Mouse (Mus musculus): ENCODE measurements at regions not wholly inside any gene's neighbourhood (a gene's known extent, or its start where the extent isn't known, plus 50 kb on each side); places are given as distances from the start of the nearest gene placed in this dataset.
"Not testable (repeated sequence)": the region's sequence is repeated elsewhere in the genome, so short reads cannot be mapped to it uniquely, and the experiment has no call there.

- intact Hi-C loops (cut with DNase I) = no loop called here
- no peak for DNase-seq (ENCODE audit: extremely low spot score in 1 of 2, low spot score in 2 of 2)
These were observed 811.6 kb upstream of the 4930444P10Rik start for GRCm38 (mm10) chr1:16904690-16905089.

GRCm38 (mm10) chr1:16868383-16868782 is 775.3 kb upstream of the 4930444P10Rik start:
- DNase-seq (ENCODE audit: extremely low spot score in 1 of 2, low spot score in 2 of 2); intact Hi-C loops (cut with DNase I): not testable (repeated sequence)

GRCm38 (mm10) chr1:16867086-16867835 is 774.1 kb upstream of the 4930444P10Rik start:
- DNase-seq (ENCODE audit: extremely low spot score in 1 of 2, low spot score in 2 of 2); intact Hi-C loops (cut with DNase I): not testable (repeated sequence)

GRCm38 (mm10) chr1:16837111-16837510 is 744.0 kb upstream of the 4930444P10Rik start:
- intact Hi-C loops (cut with DNase I) = no loop called here
- DNase-seq (ENCODE audit: extremely low spot score in 1 of 2, low spot score in 2 of 2) = no peak

- DNase-seq (ENCODE audit: extremely low spot score in 1 of 2, low spot score in 2 of 2); intact Hi-C loops (cut with DNase I): not testable (repeated sequence)
These were observed 731.6 kb upstream of the 4930444P10Rik start for GRCm38 (mm10) chr1:16824709-16825108.

GRCm38 (mm10) chr1:16824057-16824456 is 730.9 kb upstream of the 4930444P10Rik start:
- intact Hi-C loops (cut with DNase I) = no loop called here
- no peak for DNase-seq (ENCODE audit: extremely low spot score in 1 of 2, low spot score in 2 of 2)

GRCm38 (mm10) chr1:16821186-16821585 is 728.1 kb upstream of the 4930444P10Rik start:
- DNase-seq (ENCODE audit: extremely low spot score in 1 of 2, low spot score in 2 of 2) = no peak
- intact Hi-C loops (cut with DNase I) = no loop called here

- DNase-seq (ENCODE audit: extremely low spot score in 1 of 2, low spot score in 2 of 2) = no peak
- intact Hi-C loops (cut with DNase I) = no loop called here
These were observed 723.4 kb upstream of the 4930444P10Rik start for GRCm38 (mm10) chr1:16816572-16816971.

- intact Hi-C loops (cut with DNase I) = no loop called here
- no peak for DNase-seq (ENCODE audit: extremely low spot score in 1 of 2, low spot score in 2 of 2)
These were observed 722.6 kb upstream of the 4930444P10Rik start for GRCm38 (mm10) chr1:16815731-16816130.

- intact Hi-C loops (cut with DNase I) = no loop called here
- DNase-seq (ENCODE audit: extremely low spot score in 1 of 2, low spot score in 2 of 2) = peak in 1 of 2 experiments; percentile 25
These were observed 716.4 kb upstream of the 4930444P10Rik start for GRCm38 (mm10) chr1:16809370-16810150.

GRCm38 (mm10) chr1:16798292-16798691 is 705.2 kb upstream of the 4930444P10Rik start:
- DNase-seq (ENCODE audit: extremely low spot score in 1 of 2, low spot score in 2 of 2) = peak; percentile 59 to 83
- intact Hi-C loops (cut with DNase I) = loop anchor here (5.0 kb wide), 1 partner anchor 324 kb away; no protein-coding TSS in a partner anchor

- intact Hi-C loops (cut with DNase I) = loop anchor here (5.0 kb wide), 1 partner anchor 326 kb away; no protein-coding TSS in a partner anchor
- no peak for DNase-seq (ENCODE audit: extremely low spot score in 1 of 2, low spot score in 2 of 2)
These were observed 703.3 kb upstream of the 4930444P10Rik start for GRCm38 (mm10) chr1:16796449-16796848.

GRCm38 (mm10) chr1:16790733-16791309 is 697.7 kb upstream of the 4930444P10Rik start:
- intact Hi-C loops (cut with DNase I) = no loop called here

GRCm38 (mm10) chr1:16779791-16780190 is 686.7 kb upstream of the 4930444P10Rik start:
- intact Hi-C loops (cut with DNase I) = no loop called here
- DNase-seq (ENCODE audit: extremely low spot score in 1 of 2, low spot score in 2 of 2) = no peak

More at GRCm38 (mm10) chr1:16790733-16791309, 697.7 kb upstream of the 4930444P10Rik start:
- DNase-seq (ENCODE audit: extremely low spot score in 1 of 2, low spot score in 2 of 2) = no peak

- DNase-seq (ENCODE audit: extremely low spot score in 1 of 2, low spot score in 2 of 2) = no peak
- intact Hi-C loops (cut with DNase I) = no loop called here
These were observed 667.8 kb upstream of the 4930444P10Rik start for GRCm38 (mm10) chr1:16760951-16761350.

All from left cerebral cortex, postnatal 10 days (tissue).